ENCODE assay signal across 8 mouse cellular contexts in genomic region chr17:34120180-34120723, GRCm38 (mm10). TPM values are rescaled to one million over a fixed set of nuclear protein-coding genes. Genes with fewer than 3 reads are reported as not detected.
DNase-seq lines count a peak whose midpoint lies in the region; ATAC-seq and TF ChIP-seq lines count a peak whose summit lies in the region.

No protein-coding gene starts in this region.

- intact Hi-C loops in heart, postnatal 14 days (cut with DNase I): loop anchor here (10.0 kb wide), 1 partner anchor 485 kb away; the partner anchor contains the start of genes Agpat1 and Rnf5

- in situ Hi-C loops in CH12.LX (cut with MboI; ENCODE audit: low pct_ligation_motif_present, low pct_unique_long_range_greater_than_20kb, low sequenced_read_pairs): no loop called here

- peak overlapping the region; percentile 88 to 100 (median 93) for H3K4me3 ChIP-seq in CH12.LX (replicated peaks in 1 of 3; ENCODE audit: low read depth in 2 of 3, low read length in 2 of 3, poor library complexity in 1 of 3)
- peak overlapping the region; percentile 90 for H3K4me3 ChIP-seq in forebrain, embryonic 15.5 days
- H3K4me3 ChIP-seq in lung, embryonic 15.5 days: peak overlapping the region; percentile 75

- peaks cover 34 to 43% of the 10 kb centered on the region in 2 experiments for H3K36me3 ChIP-seq in CH12.LX (replicated peaks in 1 of 2; ENCODE audit: control insufficient read depth in 1 of 2, insufficient read depth in 1 of 2, low read length in 1 of 2)
- H3K36me3 ChIP-seq in forebrain, embryonic 15.5 days: peaks cover 12% of the 10 kb centered on the region
- H3K36me3 ChIP-seq in lung, embryonic 15.5 days: peaks cover 30% of the 10 kb centered on the region

- WGBS in forebrain, embryonic 15.5 days: under 1% methylated on average over 38 of the region's 42 CpGs
- 0% methylated on average over 26 of the region's 42 CpGs for WGBS in lung, embryonic 15.5 days

- dilution Hi-C loops in CH12.LX (cut with MboI; ENCODE audit: extremely low pct_ligation_motif_present, extremely low pct_unique_long_range_greater_than_20kb, low sequenced_read_pairs): no loop called here

- ATAC-seq in forebrain, embryonic 15.5 days (replicated peaks): no peak
- ATAC-seq in lung, embryonic 15.5 days (ENCODE audit: borderline replicate concordance, extremely low read depth, low FRiP score, low TSS enrichment): peak; percentile 36

- H3K27me3 ChIP-seq in CH12.LX (replicated peaks): no peaks in the 10 kb centered on the region
- H3K27me3 ChIP-seq in forebrain, embryonic 15.5 days: no peaks in the 10 kb centered on the region
- H3K27me3 ChIP-seq in lung, embryonic 15.5 days: no peaks in the 10 kb centered on the region

- peaks cover 49% of the 10 kb centered on the region for H3K79me2 ChIP-seq in CH12.LX (replicated peaks; ENCODE audit: control insufficient read depth, extremely low read depth, insufficient read depth, poor library complexity, severe bottlenecking)

- H3K4me2 ChIP-seq in CH12.LX (ENCODE audit: insufficient read depth, low read depth, poor library complexity, severe bottlenecking): peak overlapping the region; percentile 24
- H3K4me2 ChIP-seq in forebrain, embryonic 15.5 days (replicated peaks): peak overlapping the region; percentile 80
- peak overlapping the region; percentile 82 for H3K4me2 ChIP-seq in lung, embryonic 15.5 days

- peak; percentile 89 for DNase-seq in CH12.LX (ENCODE audit: extremely low read depth)
- DNase-seq in c-Kit-negative CD71-positive TER-119-positive erythroid progenitor cells, embryonic 14.5 days (ENCODE audit: low read depth, low spot score): peak; percentile 44
- peak; percentile 91 for DNase-seq in heart, postnatal 14 days
- DNase-seq in layer of hippocampus, adult 8-10 months (ENCODE audit: low spot score in 2 of 2): peak; percentile 82
- DNase-seq in ovary, postnatal 14 days (ENCODE audit: low spot score): peak; percentile 75
- peak; percentile 78 for DNase-seq in thymus, postnatal 0 days (ENCODE audit: low spot score)

- peaks cover 8 to 28% of the 10 kb centered on the region in 2 experiments for H3K4me1 ChIP-seq in CH12.LX (ENCODE audit: control insufficient read depth in 1 of 2, insufficient read depth in 2 of 2)
- H3K4me1 ChIP-seq in forebrain, embryonic 15.5 days: peaks cover 41% of the 10 kb centered on the region
- H3K4me1 ChIP-seq in lung, embryonic 15.5 days: peaks cover 34% of the 10 kb centered on the region

- no peak for TF ChIP-seq RAD21 in CH12.LX (IDR thresholded peaks at IDR 0.05; ENCODE audit: low read depth, low read length)

- peak; percentile 76 for TF ChIP-seq POLR2A in CH12.LX (IDR thresholded peaks at IDR 0.05; ENCODE audit: low read depth, low read length)

- H3K27ac ChIP-seq in CH12.LX (ENCODE audit: insufficient read depth, low read depth): peak overlapping the region; percentile 98
- peak overlapping the region; percentile 100 for H3K27ac ChIP-seq in forebrain, embryonic 15.5 days (replicated peaks)
- H3K27ac ChIP-seq in lung, embryonic 15.5 days: peak overlapping the region; percentile 100

- no peak for TF ChIP-seq CTCF in CH12.LX (conservative IDR thresholded peaks at IDR 0.05 in 1 of 2, IDR thresholded peaks at IDR 0.05 in 1 of 2; ENCODE audit: low read depth in 2 of 2, low read length in 2 of 2)

- TF ChIP-seq EP300 in CH12.LX (IDR thresholded peaks at IDR 0.05; ENCODE audit: low read length): no peak

- H3K9me3 ChIP-seq in CH12.LX (replicated peaks; ENCODE audit: low read length): no peaks in the 10 kb centered on the region
- no peaks in the 10 kb centered on the region for H3K9me3 ChIP-seq in forebrain, embryonic 15.5 days
- no peaks in the 10 kb centered on the region for H3K9me3 ChIP-seq in lung, embryonic 15.5 days

- H3K9ac ChIP-seq in CH12.LX (ENCODE audit: insufficient read depth, low read depth): peak overlapping the region; percentile 99
- peak overlapping the region; percentile 98 for H3K9ac ChIP-seq in forebrain, embryonic 15.5 days (replicated peaks)
- H3K9ac ChIP-seq in lung, embryonic 15.5 days: peak overlapping the region; percentile 94

TF ChIP-seq in CH12.LX, 34 proteins besides CTCF, POLR2A, EP300 and RAD21 (continues in another document):
- TF ChIP-seq CHD2 (IDR thresholded peaks at IDR 0.05; ENCODE audit: low read length): peak; percentile 95
- TF ChIP-seq SIN3A (IDR thresholded peaks at IDR 0.05; ENCODE audit: low read length): peak; percentile 44; the same call in 1 of the 2 replicates
- TF ChIP-seq KAT2A (IDR thresholded peaks at IDR 0.05; ENCODE audit: insufficient replicate concordance, low read length): no peak
- TF ChIP-seq NELFE (IDR thresholded peaks at IDR 0.05; ENCODE audit: low read depth, low read length): peak; percentile 78
- TF ChIP-seq NRF1 (IDR thresholded peaks at IDR 0.05; ENCODE audit: low read depth, low read length): peak; percentile 54
- TF ChIP-seq ZNF384 (IDR thresholded peaks at IDR 0.05; ENCODE audit: low read depth, low read length): no peak
- TF ChIP-seq USF1 (IDR thresholded peaks at IDR 0.05; ENCODE audit: low read depth, low read length): no peak
- TF ChIP-seq JUND (conservative IDR thresholded peaks at IDR 0.05; ENCODE audit: low read depth, low read length): no peak
- TF ChIP-seq MEF2A (IDR thresholded peaks at IDR 0.05; ENCODE audit: borderline replicate concordance, low read depth, low read length): peak; percentile 81
- no peak for TF ChIP-seq MYC (IDR thresholded peaks at IDR 0.05; ENCODE audit: low read depth, low read length)
- no peak for TF ChIP-seq ZKSCAN1 (IDR thresholded peaks at IDR 0.05; ENCODE audit: borderline replicate concordance, low read depth, low read length)
- TF ChIP-seq SMC3 (IDR thresholded peaks at IDR 0.05; ENCODE audit: low read depth, low read length): no peak
- no peak for TF ChIP-seq USF2 (conservative IDR thresholded peaks at IDR 0.05; ENCODE audit: low read depth, low read length)
- TF ChIP-seq PAX5 (IDR thresholded peaks at IDR 0.05; ENCODE audit: low read length): no peak
- TF ChIP-seq HCFC1 (IDR thresholded peaks at IDR 0.05; ENCODE audit: low read depth, low read length): peak; percentile 47; the same call in 1 of the 2 replicates
- no peak for TF ChIP-seq E2F4 (IDR thresholded peaks at IDR 0.05; ENCODE audit: insufficient replicate concordance, low read depth, low read length)
- TF ChIP-seq ELF1 (IDR thresholded peaks at IDR 0.05; ENCODE audit: low read depth, low read length): no peak
- no peak for TF ChIP-seq JUN (IDR thresholded peaks at IDR 0.05; ENCODE audit: insufficient read depth, low read depth, low read length)

RNA-seq across cellular contexts. Expression of gene H2-DMa, which starts 0.9 kb away (rescaled TPM):
- total RNA-seq in CH12.LX (2012; rRNA removed) (67.7 and 77.4 TPM in 2 replicates), CH12.LX (2014; rRNA removed) (114 and 119 TPM in 2 replicates)
- 82.5 and 112 TPM in 2 replicates for polyA plus RNA-seq in CH12.LX (2012; ENCODE audit: insufficient read length, low read depth)
- polyA plus RNA-seq in forebrain, embryonic 15.5 days (2015; fragmentation: Nextera tagmentation; extraction: Ambion mirVana): 12.9 and 13.0 TPM in 2 replicates
- total RNA-seq in heart, postnatal 14 days (2021): 1 to 10 TPM; 3.5 to 4.0 TPM
- total RNA-seq in layer of hippocampus, adult 8-10 months (2022): 10 to 100 TPM; 31.5 to 37.7 (median 34.2) TPM
- polyA plus RNA-seq in lung, embryonic 15.5 days (2015; fragmentation: Nextera tagmentation; extraction: Ambion mirVana): 12.1 and 13.8 TPM in 2 replicates
- 113 and 114 TPM in 2 replicates for polyA plus RNA-seq in thymus, postnatal 0 days (2015; fragmentation: Nextera tagmentation; extraction: Ambion mirVana)

RNA-seq across cellular contexts. Expression of gene Brd2, which starts 2.2 kb away (rescaled TPM):
- total RNA-seq in CH12.LX (2012; rRNA removed) (101 and 125 TPM in 2 replicates), CH12.LX (2014; rRNA removed) (137 and 141 TPM in 2 replicates)
- 247 and 252 TPM in 2 replicates for polyA plus RNA-seq in CH12.LX (2012; ENCODE audit: insufficient read length, low read depth)
- 132 and 133 TPM in 2 replicates for polyA plus RNA-seq in forebrain, embryonic 15.5 days (2015; fragmentation: Nextera tagmentation; extraction: Ambion mirVana)
- total RNA-seq in heart, postnatal 14 days (2021): 10 to 100 TPM; 93.2 to 99.4 TPM
- 100 to 1,000 TPM; 190 to 204 (median 197) TPM for total RNA-seq in layer of hippocampus, adult 8-10 months (2022)
- 102 and 106 TPM in 2 replicates for polyA plus RNA-seq in lung, embryonic 15.5 days (2015; fragmentation: Nextera tagmentation; extraction: Ambion mirVana)
- polyA plus RNA-seq in thymus, postnatal 0 days (2015; fragmentation: Nextera tagmentation; extraction: Ambion mirVana): 98.3 and 107 TPM in 2 replicates

RNA-seq across cellular contexts. Expression of gene H2-DMb2, which starts 22.9 kb away (rescaled TPM):
- total RNA-seq in CH12.LX (2012; rRNA removed) (107 and 135 TPM in 2 replicates), CH12.LX (2014; rRNA removed) (173 and 199 TPM in 2 replicates)
- 161 and 175 TPM in 2 replicates for polyA plus RNA-seq in CH12.LX (2012; ENCODE audit: insufficient read length, low read depth)
- polyA plus RNA-seq in forebrain, embryonic 15.5 days (2015; fragmentation: Nextera tagmentation; extraction: Ambion mirVana): 1.0 and 1.4 TPM in 2 replicates
- total RNA-seq in heart, postnatal 14 days (2021): 1 to 10 TPM in 1 of 2 experiments, under 1 TPM in 1; 0.96 to 1.6 TPM
- 1 to 10 TPM in 2 of 4 experiments, under 1 TPM in 2; 0.51 to 3.5 (median 2.1) TPM for total RNA-seq in layer of hippocampus, adult 8-10 months (2022)
- polyA plus RNA-seq in lung, embryonic 15.5 days (2015; fragmentation: Nextera tagmentation; extraction: Ambion mirVana): 1.8 and 1.9 TPM in 2 replicates
- polyA plus RNA-seq in thymus, postnatal 0 days (2015; fragmentation: Nextera tagmentation; extraction: Ambion mirVana): 57.8 and 62.9 TPM in 2 replicates

RNA-seq across cellular contexts. Expression of gene H2-Oa, which starts 28.1 kb away (rescaled TPM):
- total RNA-seq in CH12.LX (2012; rRNA removed): 16.1 and 21.5 TPM in 2 replicates
- 32.8 and 42.7 TPM in 2 replicates for total RNA-seq in CH12.LX (2014; rRNA removed)
- polyA plus RNA-seq in CH12.LX (2012; ENCODE audit: insufficient read length, low read depth): 30.5 and 40.4 TPM in 2 replicates
- 0.15 TPM in 1 of 2 replicates, not detected in the other for polyA plus RNA-seq in forebrain, embryonic 15.5 days (2015; fragmentation: Nextera tagmentation; extraction: Ambion mirVana)
- under 1 TPM; 0.33 to 0.54 TPM for total RNA-seq in heart, postnatal 14 days (2021)
- total RNA-seq in layer of hippocampus, adult 8-10 months (2022): 1 to 10 TPM in 2 of 4 experiments, not detected in 2; 2.6 to 3.6 TPM
- polyA plus RNA-seq in lung, embryonic 15.5 days (2015; fragmentation: Nextera tagmentation; extraction: Ambion mirVana): 0.44 and 1.0 TPM in 2 replicates
- 55.0 and 57.1 TPM in 2 replicates for polyA plus RNA-seq in thymus, postnatal 0 days (2015; fragmentation: Nextera tagmentation; extraction: Ambion mirVana)

RNA-seq across cellular contexts. Expression of gene H2-DMb1, which starts 32.6 kb away (rescaled TPM):
- total RNA-seq in CH12.LX (2012; rRNA removed): 60.7 and 67.0 TPM in 2 replicates
- total RNA-seq in CH12.LX (2014; rRNA removed): 77.4 and 102 TPM in 2 replicates
- 147 and 149 TPM in 2 replicates for polyA plus RNA-seq in CH12.LX (2012; ENCODE audit: insufficient read length, low read depth)
- polyA plus RNA-seq in forebrain, embryonic 15.5 days (2015; fragmentation: Nextera tagmentation; extraction: Ambion mirVana): 0.88 and 0.91 TPM in 2 replicates
- total RNA-seq in heart, postnatal 14 days (2021): 1 to 10 TPM; 1.4 to 1.8 TPM
- total RNA-seq in layer of hippocampus, adult 8-10 months (2022): 1 to 10 TPM; 3.4 to 9.7 (median 6.0) TPM
- 2.0 and 3.2 TPM in 2 replicates for polyA plus RNA-seq in lung, embryonic 15.5 days (2015; fragmentation: Nextera tagmentation; extraction: Ambion mirVana)
- polyA plus RNA-seq in thymus, postnatal 0 days (2015; fragmentation: Nextera tagmentation; extraction: Ambion mirVana): 39.8 and 42.2 TPM in 2 replicates

Comparison
In these comparisons a context has a peak if more than half of its experiments do, and no peak if none do; other contexts are left out.
1. H3K4me2 ChIP-seq: peak in every context shown above with its lines; median percentile 82 in lung, embryonic 15.5 days; 80 in forebrain, embryonic 15.5 days; 24 in CH12.LX.
2. RNA of gene H2-DMb2, which starts 22.9 kb away (polyA plus RNA-seq): 161 to 175 TPM in CH12.LX and 57.8 to 62.9 TPM in thymus, postnatal 0 days; 1.8 to 1.9 TPM in lung, embryonic 15.5 days and 1.0 to 1.4 TPM in forebrain, embryonic 15.5 days; every median in the first group is over 10 times any median in the second.
3. Peak in every context shown above with its lines, with median percentiles within 50 percentile points of each other: DNase-seq, H3K27ac ChIP-seq, H3K4me3 ChIP-seq and H3K9ac ChIP-seq.